In genomic region chr4:95213026-95213425, GRCm38 (mm10) we compare ENCODE assay signal across 22 mouse cellular contexts.
DNase-seq lines count a peak whose midpoint lies in the region; ATAC-seq and TF ChIP-seq lines count a peak whose summit lies in the region.
"Had no signal": no experiment of that assay in that cellular context is flagged by ENCODE, and none has a peak within 500 bp of the region (broad histone marks: within the 10 kb centered on the region; RNA-seq: fewer than 3 reads in every experiment).

No protein-coding gene starts in this region.

- H3K27me3 ChIP-seq in heart, adult 2 months (ENCODE audit: control insufficient read depth, insufficient read depth, low read length) = no peaks in the 10 kb centered on the region
- no peaks in the 10 kb centered on the region for H3K27me3 ChIP-seq in spleen, adult 2 months (ENCODE audit: control insufficient read depth, insufficient read depth, low read length)
- H3K27me3 ChIP-seq in kidney, embryonic 15.5 days = no peaks in the 10 kb centered on the region
- H3K27me3 ChIP-seq: CH12.LX; embryonic facial prominence, embryonic 13.5 days; forebrain, embryonic 15.5 days; heart, embryonic 15.5 days; limb, embryonic 12.5 days; liver, embryonic 15.5 days had no signal

- TF ChIP-seq CTCF in heart, adult 2 months (IDR thresholded peaks at IDR 0.05) = no peak
- TF ChIP-seq CTCF in spleen, adult 2 months (IDR thresholded peaks at IDR 0.05; ENCODE audit: extremely low read depth, insufficient read depth, insufficient read length, insufficient replicate concordance) = no peak

- H3K79me2 ChIP-seq in heart, adult 2 months (replicated peaks; ENCODE audit: control insufficient read depth, insufficient read depth, low read length) = no peaks in the 10 kb centered on the region
- H3K79me2 ChIP-seq in macrophage (ENCODE audit: inconsistent target) = peaks cover 9% of the 10 kb centered on the region; the same call in 1 of the 2 replicates

- ATAC-seq in kidney, embryonic 15.5 days (replicated peaks; ENCODE audit: low FRiP score) = no peak
- ATAC-seq: forebrain, embryonic 15.5 days; hindbrain, embryonic 16.5 days had no signal

- no peaks in the 10 kb centered on the region for H3K9me3 ChIP-seq in kidney, embryonic 15.5 days (replicated peaks)
- H3K9me3 ChIP-seq: embryonic facial prominence, embryonic 13.5 days; forebrain, embryonic 15.5 days; heart, embryonic 15.5 days; limb, embryonic 12.5 days; liver, embryonic 15.5 days; midbrain, embryonic 10.5 days had no signal

- intact Hi-C loops in heart, adult 2 months (cut with DNase I) = no loop called here

- peaks cover 7% of the 10 kb centered on the region for H3K4me1 ChIP-seq in heart, adult 2 months (ENCODE audit: control insufficient read depth, insufficient read depth, low read length)
- H3K4me1 ChIP-seq in spleen, adult 2 months (ENCODE audit: control insufficient read depth, insufficient read depth, insufficient read length) = peaks cover 36% of the 10 kb centered on the region
- no peaks in the 10 kb centered on the region for H3K4me1 ChIP-seq in kidney, embryonic 15.5 days
- H3K4me1 ChIP-seq: forebrain, embryonic 15.5 days; liver, embryonic 15.5 days had no signal

- TF ChIP-seq EP300 in heart, adult 2 months (IDR thresholded peaks at IDR 0.05; ENCODE audit: insufficient read depth, low read depth, low read length) = peak; percentile 72; the same call in 1 of the 2 replicates

- no peak overlapping the region for H3K9ac ChIP-seq in heart, adult 2 months (ENCODE audit: low read depth, low read length)
- no peak overlapping the region for H3K9ac ChIP-seq in kidney, embryonic 15.5 days
- H3K9ac ChIP-seq: embryonic facial prominence, embryonic 13.5 days; forebrain, embryonic 15.5 days; heart, embryonic 15.5 days; limb, embryonic 12.5 days; liver, embryonic 15.5 days had no signal

- WGBS in heart, adult 2 months = 63% methylated on average over 3 of the region's 3 CpGs
- WGBS in spleen, adult 2 months = 78% methylated on average over 3 of the region's 3 CpGs
- WGBS in macrophage (ENCODE audit: missing documents) = 54% methylated on average over 3 of the region's 3 CpGs
- 87% methylated on average over 3 of the region's 3 CpGs for WGBS in kidney, embryonic 15.5 days

- H3K27ac ChIP-seq in heart, adult 2 months = no peak overlapping the region
- peak overlapping the region; percentile 1; the same call in 1 of the 2 replicates for H3K27ac ChIP-seq in spleen, adult 2 months (ENCODE audit: insufficient read depth, low read length)
- H3K27ac ChIP-seq in macrophage = peak overlapping the region; percentile 99
- no peak overlapping the region for H3K27ac ChIP-seq in kidney, embryonic 15.5 days
- H3K27ac ChIP-seq: embryonic facial prominence, embryonic 13.5 days; forebrain, embryonic 15.5 days; heart, embryonic 15.5 days; limb, embryonic 12.5 days; liver, embryonic 15.5 days; midbrain, embryonic 10.5 days had no signal

- TF ChIP-seq POLR2A in heart, adult 2 months (IDR thresholded peaks at IDR 0.05; ENCODE audit: insufficient read depth, low read depth, low read length) = no peak
- TF ChIP-seq POLR2A in spleen, adult 2 months (IDR thresholded peaks at IDR 0.05; ENCODE audit: low read depth, low read length) = no peak

- H3K4me2 ChIP-seq in kidney, embryonic 15.5 days = no peak overlapping the region
- H3K4me2 ChIP-seq: embryonic facial prominence, embryonic 13.5 days; forebrain, embryonic 15.5 days; heart, embryonic 15.5 days; limb, embryonic 12.5 days; liver, embryonic 15.5 days had no signal

- H3K4me3 ChIP-seq in heart, adult 2 months = no peak overlapping the region
- no peak overlapping the region for H3K4me3 ChIP-seq in spleen, adult 2 months (ENCODE audit: extremely low read depth, insufficient read depth, insufficient read length)
- no peak overlapping the region for H3K4me3 ChIP-seq in macrophage (ENCODE audit: inconsistent target)
- no peak overlapping the region for H3K4me3 ChIP-seq in kidney, embryonic 15.5 days (replicated peaks)
- H3K4me3 ChIP-seq: embryonic facial prominence, embryonic 13.5 days; forebrain, embryonic 15.5 days; heart, embryonic 15.5 days; limb, embryonic 12.5 days; liver, embryonic 15.5 days; midbrain, embryonic 10.5 days had no signal

- H3K36me3 ChIP-seq in heart, adult 2 months (ENCODE audit: control insufficient read depth, insufficient read depth, low read length) = no peaks in the 10 kb centered on the region
- H3K36me3 ChIP-seq in spleen, adult 2 months (ENCODE audit: control insufficient read depth, insufficient read depth, low read length) = no peaks in the 10 kb centered on the region
- H3K36me3 ChIP-seq in macrophage (ENCODE audit: inconsistent target) = no peaks in the 10 kb centered on the region
- H3K36me3 ChIP-seq in kidney, embryonic 15.5 days = no peaks in the 10 kb centered on the region
- H3K36me3 ChIP-seq: embryonic facial prominence, embryonic 13.5 days; forebrain, embryonic 15.5 days; heart, embryonic 15.5 days; limb, embryonic 12.5 days; liver, embryonic 15.5 days; midbrain, embryonic 10.5 days had no signal

- DNase-seq in heart, adult 2 months = peak in 1 of 2 experiments; percentile 35
- no peak for DNase-seq in heart, adult 9 months (ENCODE audit: low spot score in 2 of 2)
- no peak for DNase-seq in spleen, adult 2 months (ENCODE audit: low read depth in 1 of 2, low spot score in 2 of 2)
- no peak for DNase-seq in spleen, postnatal 10 days (ENCODE audit: low spot score in 2 of 2)
- no peak for DNase-seq in urinary bladder, postnatal 36 days (ENCODE audit: low spot score in 2 of 2)
- DNase-seq: adrenal gland, adult 8-10 months; cerebellum, adult 11 months; cerebellum, postnatal 10 days; lung, postnatal 14 days; retina, postnatal 1 day; right cerebral cortex, postnatal 4 days; thymus, postnatal 36 days had no signal

Comparison
In these comparisons a context has a peak if more than half of its experiments do, and no peak if none do; other contexts are left out.
1. H3K27ac ChIP-seq: peak in spleen, adult 2 months (single experiment) and macrophage (single experiment); none in heart, adult 2 months (single experiment) and kidney, embryonic 15.5 days (single experiment).